Mouse (Mus musculus): ENCODE measurements around the gene Klhdc1.
A peak's percentile ranks its signal among the peaks of the same experiment; 100 is the strongest.

Gene Klhdc1

GRCm38 (mm10) chr12:69296511-69297410 is 55.8 kb downstream of the Klhdc1 start, which contains the start of gene Klhdc2:
Gene Klhdc2, plus strand, starts transcription at chr12:69296681.
- peak; percentile 88 for DNase-seq (ENCODE audit: low spot score)

GRCm38 (mm10) chr12:69297411-69298150 is 56.6 kb downstream of the Klhdc1 start:
- DNase-seq (ENCODE audit: low spot score) = no peak

- DNase-seq (ENCODE audit: low spot score) = no peak
Measured at GRCm38 (mm10) chr12:69298281-69298680, 57.3 kb downstream of the Klhdc1 start.

- DNase-seq (ENCODE audit: low spot score) = peak; percentile 75
Measured at GRCm38 (mm10) chr12:69299231-69299630, 58.3 kb downstream of the Klhdc1 start.

- DNase-seq (ENCODE audit: low spot score) = no peak
Measured at GRCm38 (mm10) chr12:69299831-69300230, 58.9 kb downstream of the Klhdc1 start.

GRCm38 (mm10) chr12:69300391-69300790 is 59.4 kb downstream of the Klhdc1 start:
- no peak for DNase-seq (ENCODE audit: low spot score)

GRCm38 (mm10) chr12:69302171-69302570 is 61.2 kb downstream of the Klhdc1 start:
- DNase-seq (ENCODE audit: low spot score) = no peak

GRCm38 (mm10) chr12:69304051-69304450 is 63.1 kb downstream of the Klhdc1 start:
- DNase-seq (ENCODE audit: low spot score) = no peak

- no peak for DNase-seq (ENCODE audit: low spot score)
Measured at GRCm38 (mm10) chr12:69306333-69306732, 65.4 kb downstream of the Klhdc1 start.

- no peak for DNase-seq (ENCODE audit: low spot score)
Measured at GRCm38 (mm10) chr12:69309659-69310058, 68.7 kb downstream of the Klhdc1 start.

- DNase-seq (ENCODE audit: low spot score) = no peak
Measured at GRCm38 (mm10) chr12:69318431-69318830, 77.5 kb downstream of the Klhdc1 start.

GRCm38 (mm10) chr12:69331187-69331586 is 90.2 kb downstream of the Klhdc1 start:
- no peak for DNase-seq (ENCODE audit: low spot score)

- no peak for DNase-seq (ENCODE audit: low spot score)
Measured at GRCm38 (mm10) chr12:69332147-69332546, 91.2 kb downstream of the Klhdc1 start.

- DNase-seq (ENCODE audit: low spot score) = no peak
Measured at GRCm38 (mm10) chr12:69333547-69333946, 92.6 kb downstream of the Klhdc1 start.

Data from yolk sac, embryonic 10.5 days (tissue).